Mouse (Mus musculus) MEL (cell line): ENCODE data around the gene Ndufs8.
A peak's percentile ranks its signal among the peaks of the same experiment; 100 is the strongest.

ENCODE experiments used
- CHD2 ChIP-seq: IDR thresholded peaks from 2 replicates; pipeline ENCODE4 v1.6.1; 2011; ENCODE audit warnings: low read length, improper control_type of control experiment
- CTCF ChIP-seq, 3 experiments: IDR thresholded peaks in 2 of 3; conservative IDR thresholded peaks in 1 of 3; 2 replicates each; pipeline ENCODE4 v1.5.1; 2011 to 2012; ENCODE audit warnings: low read length in 3 of 3, low read depth in 2 of 3, mild to moderate bottlenecking in 2 of 3, improper control_type of control experiment in 1 of 3, inconsistent platforms in 1 of 3, mixed read lengths in 1 of 3, moderate library complexity in 1 of 3; ENCODE audit not compliant: control insufficient read depth in 1 of 3, insufficient read depth in 1 of 3, poor library complexity in 1 of 3, severe bottlenecking in 1 of 3
- EP300 ChIP-seq, 2 experiments: IDR thresholded peaks; 2 replicates each; pipeline ENCODE4 v1.6.1; 2011; ENCODE audit warnings: improper control_type of control experiment in 2 of 2, low read length in 2 of 2, low read depth in 1 of 2, mild to moderate bottlenecking in 1 of 2
- ETS1 ChIP-seq: IDR thresholded peaks from 2 replicates; pipeline ENCODE4 v1.6.1; 2012; ENCODE audit warnings: low read depth, mild to moderate bottlenecking, inconsistent platforms, low read length, improper control_type of control experiment, moderate library complexity
- GATA1 ChIP-seq: IDR thresholded peaks from 2 replicates; pipeline ENCODE4 v1.6.1; 2011; ENCODE audit warnings: low read depth, low read length, improper control_type of control experiment
- HCFC1 ChIP-seq: IDR thresholded peaks from 2 replicates; pipeline ENCODE4 v1.6.1; 2012; ENCODE audit warnings: low read depth, mild to moderate bottlenecking, inconsistent platforms, low read length, improper control_type of control experiment, moderate library complexity
- MAX ChIP-seq: IDR thresholded peaks from 2 replicates; pipeline ENCODE4 v1.6.1; 2011; ENCODE audit warnings: low read length, improper control_type of control experiment
- MXI1 ChIP-seq: IDR thresholded peaks from 2 replicates; pipeline ENCODE4 v1.6.1; 2011; ENCODE audit warnings: mild to moderate bottlenecking, low read depth, low read length, improper control_type of control experiment
- POLR2A ChIP-seq, 2 experiments: IDR thresholded peaks; 2 replicates each; pipeline ENCODE4 v1.6.1; 2011 to 2012; ENCODE audit warnings: low read length in 2 of 2, mild to moderate bottlenecking in 2 of 2, control low read depth in 1 of 2, improper control_type of control experiment in 1 of 2, low read depth in 1 of 2, moderate library complexity in 1 of 2; ENCODE audit not compliant: control insufficient read depth in 1 of 2, insufficient read depth in 1 of 2, poor library complexity in 1 of 2
- POLR2AphosphoS2 ChIP-seq: IDR thresholded peaks from 2 replicates; pipeline ENCODE4 v1.6.1; 2011; ENCODE audit warnings: low read length, improper control_type of control experiment
- TCF12 ChIP-seq: IDR thresholded peaks from 2 replicates; pipeline ENCODE4 v1.6.1; 2014; ENCODE audit warnings: low read depth, mild to moderate bottlenecking, inconsistent platforms, low read length, improper control_type of control experiment, moderate library complexity
- ZKSCAN1 ChIP-seq: IDR thresholded peaks from 2 replicates; pipeline ENCODE4 v1.6.1; 2012; ENCODE audit warnings: low read depth, mild to moderate bottlenecking, inconsistent platforms, low read length, improper control_type of control experiment, moderate library complexity

DNA sequence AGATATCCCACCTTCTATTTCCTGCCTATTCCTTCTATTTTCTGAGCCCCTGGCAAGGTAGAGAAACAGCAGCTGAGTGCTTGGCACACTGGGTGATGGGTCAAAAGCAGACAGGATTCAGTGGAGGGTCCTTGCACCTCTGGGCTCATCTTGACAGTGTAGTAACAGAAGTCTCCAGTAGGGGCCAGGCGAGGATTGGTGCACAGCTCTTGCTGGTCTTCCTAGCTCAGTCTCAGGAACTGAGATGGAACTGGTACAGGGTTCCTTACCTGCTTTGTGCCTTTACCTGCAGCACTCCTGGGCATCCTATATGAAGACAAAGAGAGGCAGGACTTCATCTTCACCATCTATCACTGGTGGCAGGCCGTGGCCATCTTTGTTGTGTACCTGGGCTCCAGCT lies 34.1 kb upstream of the Ndufs8 start:
- no peak for TF ChIP-seq CHD2
- TF ChIP-seq GATA1: no peak
- TF ChIP-seq TCF12: no peak
- TF ChIP-seq POLR2AphosphoS2: no peak
- no peak for TF ChIP-seq POLR2A (IDR thresholded peaks at IDR 0.05; ENCODE audit: control insufficient read depth in 1 of 2, insufficient read depth in 1 of 2, low read depth in 1 of 2, low read length in 2 of 2, poor library complexity in 1 of 2)
- TF ChIP-seq CTCF (IDR thresholded peaks at IDR 0.05 in 2 of 3, conservative IDR thresholded peaks at IDR 0.05 in 1 of 3; ENCODE audit: control insufficient read depth in 1 of 3, insufficient read depth in 1 of 3, low read depth in 2 of 3, low read length in 3 of 3, poor library complexity in 1 of 3, severe bottlenecking in 1 of 3): peak; percentile 76 to 94 (median 83)
- no peak for TF ChIP-seq MAX
- no peak for TF ChIP-seq ZKSCAN1
- no peak for TF ChIP-seq MXI1
- no peak for TF ChIP-seq HCFC1
- no peak for TF ChIP-seq ETS1
- TF ChIP-seq EP300 (IDR thresholded peaks at IDR 0.05; ENCODE audit: low read depth in 1 of 2, low read length in 2 of 2): no peak
